Mouse (Mus musculus) thymus, adult 2 months (tissue): ENCODE data around the gene Gm10197.

Experiments
- CTCF ChIP-seq: fragments of 200-500 bp; IDR thresholded peaks from 2 replicates; pipeline ENCODE4 v1.5.1; 2012; ENCODE audit warnings: mild to moderate bottlenecking, control low read depth, low read length, moderate library complexity, borderline replicate concordance; ENCODE audit not compliant: control insufficient read depth, poor library complexity, insufficient read depth; ENCODE audit errors: extremely low read depth
- POLR2A ChIP-seq: fragments of 200-500 bp; IDR thresholded peaks from 2 replicates; pipeline ENCODE4 v1.6.1; 2012; ENCODE audit warnings: mild to moderate bottlenecking, low read length, control low read depth, moderate library complexity; ENCODE audit not compliant: control insufficient read depth, poor library complexity, insufficient read depth; ENCODE audit errors: extremely low read depth

GRCm38 (mm10) chr19:53355065-53355464 is 16.5 kb downstream of the Gm10197 start:
- no peak for TF ChIP-seq POLR2A
- TF ChIP-seq CTCF, result no peak
